Mouse (Mus musculus) heart, postnatal 0 days (tissue): ENCODE data around the gene Lrig1.

Source experiments
- CTCF ChIP-seq: IDR thresholded peaks from 2 replicates; pipeline ENCODE4 v1.5.1; 2016; ENCODE audit warnings: antibody characterized with exemption, control low read depth, low read depth
- EP300 ChIP-seq: IDR thresholded peaks from 2 replicates; pipeline ENCODE4 v1.6.1; 2016; ENCODE audit warnings: antibody characterized with exemption, low read depth

DNA sequence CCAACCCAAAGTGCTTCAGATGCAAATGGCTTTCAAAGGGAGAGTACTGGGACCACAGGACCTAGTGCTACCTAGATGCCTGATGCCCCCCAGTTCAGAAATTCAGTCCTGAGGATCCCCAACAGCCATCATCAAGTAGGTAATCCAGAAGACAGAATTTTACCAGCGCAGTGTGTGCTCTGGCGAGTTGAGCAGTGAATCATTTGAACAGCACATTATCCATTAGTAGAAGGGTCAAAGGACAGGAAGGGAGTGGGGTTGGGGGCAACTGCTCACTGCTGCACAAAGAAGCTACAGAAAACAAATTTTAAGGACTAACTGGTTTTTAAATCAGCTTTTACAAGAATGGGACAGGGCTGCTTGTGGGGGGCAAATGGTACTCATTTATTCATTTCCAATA, 8.0 kb downstream of the Lrig1 start:
- TF ChIP-seq CTCF (no peak), EP300 (no peak)
